Mouse (Mus musculus) MEL (cell line): ENCODE measurements at regions not wholly inside any gene's neighbourhood (a gene's known extent, or its start where the extent isn't known, plus 50 kb on each side); places are given as distances from the start of the nearest gene placed in this dataset.

Experiments used
- DNase-seq: peaks from one replicate; pipeline ENCODE4 v3.0.0; 2011; ENCODE audit warnings: low read depth, low spot score
- H3K27ac ChIP-seq: 2 replicates; pipeline ENCODE4 v1.5.1; 2012; ENCODE audit warnings: low read depth, mild to moderate bottlenecking, control low read depth, low read length, moderate library complexity; ENCODE audit not compliant: control insufficient read depth
- H3K27me3 ChIP-seq, 2 experiments: fragments of 150-350 bp in 1 of 2; sonication (generic) in 1 of 2; 2 replicates each; pipeline ENCODE4 v1.6.1; 2012; ENCODE audit warnings: low read length in 2 of 2, mild to moderate bottlenecking in 2 of 2, improper control_type of control experiment in 1 of 2, moderate library complexity in 1 of 2; ENCODE audit not compliant: insufficient read depth in 2 of 2, control insufficient read depth in 1 of 2
- H3K36me3 ChIP-seq, 2 experiments: 2 replicates each; pipeline ENCODE4 v1.6.1; 2012 to 2014; ENCODE audit warnings: low read length in 2 of 2, improper control_type of control experiment in 1 of 2, inconsistent platforms in 1 of 2, mild to moderate bottlenecking in 1 of 2; ENCODE audit not compliant: insufficient read depth in 2 of 2, control insufficient read depth in 1 of 2
- H3K4me1 ChIP-seq, 2 experiments: fragments of 150-350 bp in 1 of 2; sonication (generic) in 1 of 2; 2 replicates each; pipeline ENCODE4 v1.6.1; 2012; ENCODE audit warnings: low read length in 2 of 2, improper control_type of control experiment in 1 of 2, mild to moderate bottlenecking in 1 of 2; ENCODE audit not compliant: insufficient read depth in 2 of 2, control insufficient read depth in 1 of 2
- H3K4me3 ChIP-seq, 2 experiments: fragments of 150-350 bp in 1 of 2; sonication (generic) in 1 of 2; 2 replicates each; pipeline ENCODE4 v1.5.1; 2012; ENCODE audit warnings: low read depth in 2 of 2, low read length in 2 of 2, mild to moderate bottlenecking in 2 of 2, moderate library complexity in 2 of 2, control low read depth in 1 of 2, improper control_type of control experiment in 1 of 2; ENCODE audit not compliant: control insufficient read depth in 1 of 2, insufficient read depth in 1 of 2
- H3K79me2 ChIP-seq: 2 replicates; pipeline ENCODE4 v1.6.1; 2012; ENCODE audit warnings: mild to moderate bottlenecking, low read length, moderate library complexity; ENCODE audit not compliant: control insufficient read depth, poor library complexity, insufficient read depth
- H3K9ac ChIP-seq: 2 replicates; pipeline ENCODE4 v1.6.1; 2012; ENCODE audit warnings: low read depth, mild to moderate bottlenecking, control low read depth, low read length, moderate library complexity; ENCODE audit not compliant: control insufficient read depth, poor library complexity, severe bottlenecking
- H3K9me3 ChIP-seq: fragments of 150-350 bp; sonication (generic); replicated peaks from 2 replicates; pipeline ENCODE4 v1.6.1; 2012; ENCODE audit warnings: mild to moderate bottlenecking, low read length, improper control_type of control experiment, moderate library complexity; ENCODE audit not compliant: insufficient read depth
- BHLHE40 ChIP-seq: IDR thresholded peaks from 2 replicates; pipeline ENCODE4 v1.6.1; 2012; ENCODE audit warnings: low read depth, mild to moderate bottlenecking, inconsistent platforms, low read length, improper control_type of control experiment, borderline replicate concordance
- CHD2 ChIP-seq: IDR thresholded peaks from 2 replicates; pipeline ENCODE4 v1.6.1; 2011; ENCODE audit warnings: low read length, improper control_type of control experiment
- CTCF ChIP-seq, 3 experiments: IDR thresholded peaks in 2 of 3; conservative IDR thresholded peaks in 1 of 3; 2 replicates each; pipeline ENCODE4 v1.5.1; 2011 to 2012; ENCODE audit warnings: low read length in 3 of 3, low read depth in 2 of 3, mild to moderate bottlenecking in 2 of 3, improper control_type of control experiment in 1 of 3, inconsistent platforms in 1 of 3, mixed read lengths in 1 of 3, moderate library complexity in 1 of 3; ENCODE audit not compliant: control insufficient read depth in 1 of 3, insufficient read depth in 1 of 3, poor library complexity in 1 of 3, severe bottlenecking in 1 of 3
- E2F4 ChIP-seq: IDR thresholded peaks from 2 replicates; pipeline ENCODE4 v1.6.1; 2011; ENCODE audit warnings: low read depth, low read length, improper control_type of control experiment, borderline replicate concordance
- ELF1 ChIP-seq: IDR thresholded peaks from 2 replicates; pipeline ENCODE4 v1.6.1; 2014; ENCODE audit warnings: low read depth, mild to moderate bottlenecking, inconsistent platforms, low read length, improper control_type of control experiment, moderate library complexity
- EP300 ChIP-seq, 2 experiments: IDR thresholded peaks; 2 replicates each; pipeline ENCODE4 v1.6.1; 2011; ENCODE audit warnings: improper control_type of control experiment in 2 of 2, low read length in 2 of 2, low read depth in 1 of 2, mild to moderate bottlenecking in 1 of 2
- ETS1 ChIP-seq: IDR thresholded peaks from 2 replicates; pipeline ENCODE4 v1.6.1; 2012; ENCODE audit warnings: low read depth, mild to moderate bottlenecking, inconsistent platforms, low read length, improper control_type of control experiment, moderate library complexity
- GABPA ChIP-seq: IDR thresholded peaks from 2 replicates; pipeline ENCODE4 v1.6.1; 2012; ENCODE audit warnings: low read depth, mild to moderate bottlenecking, inconsistent platforms, low read length, improper control_type of control experiment, moderate library complexity
- GATA1 ChIP-seq: IDR thresholded peaks from 2 replicates; pipeline ENCODE4 v1.6.1; 2011; ENCODE audit warnings: low read depth, low read length, improper control_type of control experiment
- HCFC1 ChIP-seq: IDR thresholded peaks from 2 replicates; pipeline ENCODE4 v1.6.1; 2012; ENCODE audit warnings: low read depth, mild to moderate bottlenecking, inconsistent platforms, low read length, improper control_type of control experiment, moderate library complexity
- JUND ChIP-seq: IDR thresholded peaks from 2 replicates; pipeline ENCODE4 v1.6.1; 2011; ENCODE audit warnings: low read depth, mild to moderate bottlenecking, improper control_type of control experiment, low read length
- KAT2A ChIP-seq: conservative IDR thresholded peaks from 2 replicates; pipeline ENCODE4 v1.6.1; 2012; ENCODE audit warnings: low read depth, low read length, improper control_type of control experiment, inconsistent platforms
- MAFK ChIP-seq: IDR thresholded peaks from 2 replicates; pipeline ENCODE4 v1.6.1; 2011; ENCODE audit warnings: low read depth, mild to moderate bottlenecking, low read length, improper control_type of control experiment, borderline replicate concordance
- MAX ChIP-seq: IDR thresholded peaks from 2 replicates; pipeline ENCODE4 v1.6.1; 2011; ENCODE audit warnings: low read length, improper control_type of control experiment
- MAZ ChIP-seq: IDR thresholded peaks from 2 replicates; pipeline ENCODE4 v1.6.1; 2012; ENCODE audit warnings: low read depth, mild to moderate bottlenecking, inconsistent platforms, low read length, improper control_type of control experiment
- MEF2A ChIP-seq: IDR thresholded peaks from 2 replicates; pipeline ENCODE4 v1.6.1; 2014; ENCODE audit warnings: low read depth, mild to moderate bottlenecking, inconsistent platforms, low read length, improper control_type of control experiment; ENCODE audit not compliant: poor library complexity, insufficient replicate concordance, severe bottlenecking; ENCODE audit errors: extremely low read depth
- MXI1 ChIP-seq: IDR thresholded peaks from 2 replicates; pipeline ENCODE4 v1.6.1; 2011; ENCODE audit warnings: mild to moderate bottlenecking, low read depth, low read length, improper control_type of control experiment
- POLR2AphosphoS2 ChIP-seq: IDR thresholded peaks from 2 replicates; pipeline ENCODE4 v1.6.1; 2011; ENCODE audit warnings: low read length, improper control_type of control experiment
- POLR2AphosphoS5 ChIP-seq: IDR thresholded peaks from 2 replicates; pipeline ENCODE4 v1.6.1; 2012; ENCODE audit warnings: low read depth, borderline replicate concordance, mild to moderate bottlenecking, inconsistent platforms, low read length, moderate library complexity, mixed read lengths
- RAD21 ChIP-seq: IDR thresholded peaks from 2 replicates; pipeline ENCODE4 v1.6.1; 2011; ENCODE audit warnings: mild to moderate bottlenecking, low read depth, low read length, improper control_type of control experiment
- RCOR1 ChIP-seq: IDR thresholded peaks from 2 replicates; pipeline ENCODE4 v1.6.1; 2012; ENCODE audit warnings: low read depth, mild to moderate bottlenecking, inconsistent platforms, low read length, improper control_type of control experiment
- SIN3A ChIP-seq: IDR thresholded peaks from 2 replicates; pipeline ENCODE4 v1.6.1; 2012; ENCODE audit warnings: low read length, improper control_type of control experiment, inconsistent platforms
- SMC3 ChIP-seq: IDR thresholded peaks from 2 replicates; pipeline ENCODE4 v1.6.1; 2011; ENCODE audit warnings: low read depth, low read length, improper control_type of control experiment
- TAL1 ChIP-seq: IDR thresholded peaks from 2 replicates; pipeline ENCODE4 v1.6.1; 2012; ENCODE audit warnings: mild to moderate bottlenecking, inconsistent platforms, low read length, moderate library complexity, mixed read lengths
- TBP ChIP-seq: IDR thresholded peaks from 2 replicates; pipeline ENCODE4 v1.8.0; 2011; ENCODE audit warnings: low read depth, low read length, improper control_type of control experiment
- TCF12 ChIP-seq: IDR thresholded peaks from 2 replicates; pipeline ENCODE4 v1.6.1; 2014; ENCODE audit warnings: low read depth, mild to moderate bottlenecking, inconsistent platforms, low read length, improper control_type of control experiment, moderate library complexity
- UBTF ChIP-seq: IDR thresholded peaks from 2 replicates; pipeline ENCODE4 v1.6.1; 2012; ENCODE audit warnings: low read depth, mild to moderate bottlenecking, inconsistent platforms, low read length, improper control_type of control experiment, moderate library complexity, borderline replicate concordance; ENCODE audit not compliant: insufficient read depth
- USF1 ChIP-seq: IDR thresholded peaks from 2 replicates; pipeline ENCODE4 v1.6.1; 2014; ENCODE audit warnings: low read depth, mild to moderate bottlenecking, inconsistent platforms, low read length, improper control_type of control experiment, moderate library complexity
- ZKSCAN1 ChIP-seq: IDR thresholded peaks from 2 replicates; pipeline ENCODE4 v1.6.1; 2012; ENCODE audit warnings: low read depth, mild to moderate bottlenecking, inconsistent platforms, low read length, improper control_type of control experiment, moderate library complexity
- ZMIZ1 ChIP-seq: IDR thresholded peaks from 2 replicates; pipeline ENCODE4 v1.6.1; 2012; ENCODE audit warnings: low read depth, mild to moderate bottlenecking, inconsistent platforms, low read length, improper control_type of control experiment, moderate library complexity

GRCm38 (mm10) chr9:14076728-14077127 lies 198.1 kb upstream of the Sesn3 start:
- Histone ChIP-seq H3K36me3 (peaks cover 0 to 42% of the 10 kb centered on the region in 2 experiments; a peak in 2 of 4 replicates), H3K4me1 (peaks cover 24 to 35% of the 10 kb centered on the region in 2 experiments)
- peak; percentile 84 for DNase-seq
- TF ChIP-seq UBTF (no peak), E2F4 (no peak), CTCF (IDR thresholded peaks at IDR 0.05 in 2 of 3, conservative IDR thresholded peaks at IDR 0.05 in 1 of 3; ENCODE audit: control insufficient read depth in 1 of 3, insufficient read depth in 1 of 3, low read depth in 2 of 3, low read length in 3 of 3, poor library complexity in 1 of 3, severe bottlenecking in 1 of 3) (no peak), USF1 (no peak), CHD2 (no peak), KAT2A (no peak), GABPA (no peak), MAX (no peak), TCF12 (peak; percentile 82), JUND (no peak), EP300 (IDR thresholded peaks at IDR 0.05; ENCODE audit: low read depth in 1 of 2, low read length in 2 of 2) (peak; percentile 89), ZKSCAN1 (no peak), ZMIZ1 (no peak), TBP (no peak), MAZ (no peak), GATA1 (peak; percentile 87), ELF1 (0 out of 2 replicates have a peak, but pooled peaks have one; percentile 34), MXI1 (peak; percentile 57; the same call in 1 of the 2 replicates), SMC3 (no peak), RCOR1 (peak; percentile 98), POLR2AphosphoS2 (no peak), SIN3A (peak; percentile 51; the same call in 1 of the 2 replicates), BHLHE40 (no peak), POLR2AphosphoS5 (no peak), ETS1 (peak; percentile 89), HCFC1 (no peak), TAL1 (no peak), MAFK (peak; percentile 55; the same call in 1 of the 2 replicates), RAD21 (no peak), MEF2A (no peak)
- TF ChIP-seq, all 39 proteins: peak for 9
- Histone ChIP-seq H3K9ac (no peak overlapping the region), H3K27ac (no peak overlapping the region), H3K9me3 (no peaks in the 10 kb centered on the region), H3K4me3 (no peak overlapping the region), H3K79me2 (no peaks in the 10 kb centered on the region), H3K27me3 (no peaks in the 10 kb centered on the region)
